Mouse (Mus musculus) midbrain, embryonic 13.5 days (tissue): ENCODE results near the gene 1700034J05Rik. TPM values are rescaled to one million over a fixed set of nuclear protein-coding genes. Genes with fewer than 3 reads are reported as not detected.

Source experiments
- ATAC-seq: fragments of 200-750 bp; cut with Nextera tagmentation; 2 replicates; pipeline ENCODE4 v1.8.0; 2017; ENCODE audit warnings: mild to moderate bottlenecking, moderate TSS enrichment, moderate library complexity
- H3K27ac ChIP-seq: fragments of 300-500 bp; sonication (generic); 2 replicates; pipeline ENCODE4 v1.5.1; 2015; ENCODE audit warnings: inconsistent platforms, mild to moderate bottlenecking, moderate library complexity
- H3K27me3 ChIP-seq: fragments of 300-500 bp; sonication (generic); 2 replicates; pipeline ENCODE4 v1.6.1; 2015; ENCODE audit warnings: mild to moderate bottlenecking, inconsistent platforms
- H3K36me3 ChIP-seq: fragments of 300-500 bp; sonication (generic); 2 replicates; pipeline ENCODE4 v1.6.1; 2015; ENCODE audit warnings: mild to moderate bottlenecking, inconsistent platforms
- H3K4me1 ChIP-seq: fragments of 300-500 bp; sonication (generic); replicated peaks from 2 replicates; pipeline ENCODE4 v1.6.1; 2015; ENCODE audit warnings: inconsistent platforms
- H3K4me2 ChIP-seq: fragments of 300-500 bp; sonication (generic); replicated peaks from 2 replicates; pipeline ENCODE4 v1.6.1; 2015; ENCODE audit warnings: moderate library complexity, mild to moderate bottlenecking, inconsistent platforms
- H3K4me3 ChIP-seq: fragments of 300-500 bp; sonication (generic); replicated peaks from 2 replicates; pipeline ENCODE4 v1.5.1; 2015; ENCODE audit warnings: mild to moderate bottlenecking, inconsistent platforms
- H3K9ac ChIP-seq: fragments of 300-500 bp; sonication (generic); replicated peaks from 2 replicates; pipeline ENCODE4 v1.6.1; 2015; ENCODE audit warnings: mild to moderate bottlenecking, inconsistent platforms
- H3K9me3 ChIP-seq: fragments of 300-500 bp; sonication (generic); 2 replicates; pipeline ENCODE4 v1.6.1; 2016; ENCODE audit warnings: mild to moderate bottlenecking, inconsistent platforms
- WGBS: fragments of 180-500 bp; shearing (Covaris S2); methylation state at CpG from one replicate; pipeline ENCODE4 v1.1.7; 2015; 5-methylcytosine and 5-hydroxymethylcytosine counted together
- polyA plus RNA-seq: library from polyadenylated mRNA; unstranded; fragments of >200 nt; fragmentation: Nextera tagmentation; extraction: Ambion mirVana; gene quantifications from 2 replicates; pipeline ENCODE4 v1.2.1, GENCODE M21; 2015

The 1700034J05Rik gene
- polyA plus RNA-seq, 1 experiment from 2014 or later, result 0.15 TPM

GRCm38 (mm10) chr6:146944830-146945229 is 9.4 kb downstream of the 1700034J05Rik start:
- H3K27me3 ChIP-seq, result peaks cover 10% of the 10 kb centered on the region; the same call in 1 of the 2 replicates
- 54% methylated on average over 4 of the region's 4 CpGs for WGBS
- H3K9ac ChIP-seq, result no peak overlapping the region
- H3K4me2 ChIP-seq, result no peak overlapping the region
- no peaks in the 10 kb centered on the region for H3K4me1 ChIP-seq
- H3K36me3 ChIP-seq, result no peaks in the 10 kb centered on the region
- H3K4me3 ChIP-seq, result no peak overlapping the region
- no peak overlapping the region for H3K27ac ChIP-seq
- H3K9me3 ChIP-seq, result no peaks in the 10 kb centered on the region
- ATAC-seq, result no peak

GRCm38 (mm10) chr6:146944009-146944408 is 10.2 kb downstream of the 1700034J05Rik start:
- H3K4me1 ChIP-seq, result no peaks in the 10 kb centered on the region
- H3K27me3 ChIP-seq, result peaks cover 10% of the 10 kb centered on the region; the same call in 1 of the 2 replicates
- no peaks in the 10 kb centered on the region for H3K36me3 ChIP-seq
- H3K27ac ChIP-seq, result no peak overlapping the region
- no peaks in the 10 kb centered on the region for H3K9me3 ChIP-seq
- H3K4me2 ChIP-seq, result no peak overlapping the region
- H3K4me3 ChIP-seq, result no peak overlapping the region
- no peak for ATAC-seq
- no peak overlapping the region for H3K9ac ChIP-seq

GRCm38 (mm10) chr6:146941505-146942275 is 12.5 kb downstream of the 1700034J05Rik start:
- H3K36me3 ChIP-seq, result no peaks in the 10 kb centered on the region
- no peak overlapping the region for H3K4me3 ChIP-seq
- H3K4me2 ChIP-seq, result no peak overlapping the region
- no peak for ATAC-seq
- 93% methylated on average over 7 of the region's 7 CpGs for WGBS
- no peaks in the 10 kb centered on the region for H3K9me3 ChIP-seq
- no peak overlapping the region for H3K27ac ChIP-seq
- H3K4me1 ChIP-seq, result no peaks in the 10 kb centered on the region
- 0 out of 2 replicates have a peak, but pooled peaks cover 3% of the 10 kb centered on the region for H3K27me3 ChIP-seq
- H3K9ac ChIP-seq, result no peak overlapping the region

GRCm38 (mm10) chr6:146939026-146939425 is 15.2 kb downstream of the 1700034J05Rik start:
- ATAC-seq, result no peak
- H3K36me3 ChIP-seq, result no peaks in the 10 kb centered on the region
- H3K4me3 ChIP-seq, result no peak overlapping the region
- no peaks in the 10 kb centered on the region for H3K4me1 ChIP-seq
- H3K27ac ChIP-seq, result no peak overlapping the region
- WGBS, result 92% methylated on average over 8 of the region's 8 CpGs
- H3K9ac ChIP-seq, result no peak overlapping the region
- no peaks in the 10 kb centered on the region for H3K9me3 ChIP-seq
- no peaks in the 10 kb centered on the region for H3K27me3 ChIP-seq
- no peak overlapping the region for H3K4me2 ChIP-seq

- WGBS, result 15% methylated on average over 1 of the region's 6 CpGs
- Histone ChIP-seq H3K4me3 (no peak overlapping the region), H3K9me3 (no peaks in the 10 kb centered on the region), H3K9ac (no peak overlapping the region), H3K27ac (no peak overlapping the region), H3K36me3 (no peaks in the 10 kb centered on the region), H3K4me2 (no peak overlapping the region), H3K27me3 (no peaks in the 10 kb centered on the region), H3K4me1 (no peaks in the 10 kb centered on the region)
- no peak for ATAC-seq
These were observed 18.3 kb downstream of the 1700034J05Rik start for GRCm38 (mm10) chr6:146935957-146936356.

GRCm38 (mm10) chr6:146933123-146933522 is 21.1 kb downstream of the 1700034J05Rik start:
- Histone ChIP-seq H3K4me1 (0 out of 2 replicates have a peak, but pooled peaks cover 5% of the 10 kb centered on the region), H3K36me3 (no peaks in the 10 kb centered on the region), H3K9ac (no peak overlapping the region), H3K27ac (no peak overlapping the region), H3K27me3 (no peaks in the 10 kb centered on the region), H3K4me3 (no peak overlapping the region), H3K9me3 (no peaks in the 10 kb centered on the region), H3K4me2 (no peak overlapping the region)
- no peak for ATAC-seq
- 81% methylated on average over 6 of the region's 6 CpGs for WGBS

- ATAC-seq, result no peak
- Histone ChIP-seq H3K36me3 (no peaks in the 10 kb centered on the region), H3K27me3 (no peaks in the 10 kb centered on the region), H3K9me3 (no peaks in the 10 kb centered on the region), H3K4me1 (0 out of 2 replicates have a peak, but pooled peaks cover 5% of the 10 kb centered on the region), H3K27ac (no peak overlapping the region), H3K9ac (no peak overlapping the region), H3K4me2 (no peak overlapping the region), H3K4me3 (no peak overlapping the region)
- WGBS, result 38% methylated on average over 2 of the region's 2 CpGs
These were observed 25.2 kb downstream of the 1700034J05Rik start for GRCm38 (mm10) chr6:146929031-146929430.

- 59% methylated on average over 3 of the region's 3 CpGs for WGBS
- Histone ChIP-seq H3K27me3 (no peaks in the 10 kb centered on the region), H3K9me3 (no peaks in the 10 kb centered on the region), H3K27ac (no peak overlapping the region), H3K36me3 (no peaks in the 10 kb centered on the region), H3K4me3 (no peak overlapping the region), H3K4me2 (no peak overlapping the region), H3K9ac (no peak overlapping the region), H3K4me1 (0 out of 2 replicates have a peak, but pooled peaks cover 5% of the 10 kb centered on the region)
- no peak for ATAC-seq
These were observed 26.1 kb downstream of the 1700034J05Rik start for GRCm38 (mm10) chr6:146928108-146928507.

GRCm38 (mm10) chr6:146926415-146926980 is 27.7 kb downstream of the 1700034J05Rik start:
- Histone ChIP-seq H3K4me3 (no peak overlapping the region), H3K27me3 (no peaks in the 10 kb centered on the region), H3K4me1 (0 out of 2 replicates have a peak, but pooled peaks cover 5% of the 10 kb centered on the region), H3K36me3 (no peaks in the 10 kb centered on the region), H3K27ac (no peak overlapping the region), H3K9me3 (no peaks in the 10 kb centered on the region), H3K9ac (no peak overlapping the region), H3K4me2 (no peak overlapping the region)
- ATAC-seq, result no peak
- WGBS, result 86% methylated on average over 5 of the region's 5 CpGs

- Histone ChIP-seq H3K4me3 (no peak overlapping the region), H3K4me2 (no peak overlapping the region), H3K4me1 (0 out of 2 replicates have a peak, but pooled peaks cover 3% of the 10 kb centered on the region), H3K9ac (no peak overlapping the region), H3K27me3 (no peaks in the 10 kb centered on the region), H3K36me3 (no peaks in the 10 kb centered on the region), H3K9me3 (no peaks in the 10 kb centered on the region), H3K27ac (no peak overlapping the region)
- 94% methylated on average over 6 of the region's 6 CpGs for WGBS
- no peak for ATAC-seq
These were observed 35.9 kb downstream of the 1700034J05Rik start for GRCm38 (mm10) chr6:146918341-146918740.

GRCm38 (mm10) chr6:146917396-146917795 is 36.8 kb downstream of the 1700034J05Rik start:
- WGBS, result 89% methylated on average over 3 of the region's 3 CpGs
- no peak overlapping the region for H3K4me2 ChIP-seq
- H3K9ac ChIP-seq, result no peak overlapping the region
- no peaks in the 10 kb centered on the region for H3K27me3 ChIP-seq
- ATAC-seq, result no peak
- H3K9me3 ChIP-seq, result no peaks in the 10 kb centered on the region
- no peaks in the 10 kb centered on the region for H3K36me3 ChIP-seq
- 0 out of 2 replicates have a peak, but pooled peaks cover 3% of the 10 kb centered on the region for H3K4me1 ChIP-seq
- H3K27ac ChIP-seq, result no peak overlapping the region
- H3K4me3 ChIP-seq, result no peak overlapping the region

GRCm38 (mm10) chr6:146915808-146916207 is 38.4 kb downstream of the 1700034J05Rik start:
- no peaks in the 10 kb centered on the region for H3K9me3 ChIP-seq
- 74% methylated on average over 1 of the region's 1 CpGs for WGBS
- no peak overlapping the region for H3K27ac ChIP-seq
- 0 out of 2 replicates have a peak, but pooled peaks cover 3% of the 10 kb centered on the region for H3K4me1 ChIP-seq
- no peak overlapping the region for H3K9ac ChIP-seq
- no peak overlapping the region for H3K4me3 ChIP-seq
- no peaks in the 10 kb centered on the region for H3K27me3 ChIP-seq
- no peak for ATAC-seq
- no peaks in the 10 kb centered on the region for H3K36me3 ChIP-seq
- no peak overlapping the region for H3K4me2 ChIP-seq
